Mouse (Mus musculus) CH12.LX (cell line): ENCODE measurements around the gene G2e3. TPM values are rescaled to one million over a fixed set of nuclear protein-coding genes. Genes with fewer than 3 reads are reported as not detected.

Experiments used
- DNase-seq: peaks from one replicate; pipeline ENCODE4 v3.0.0-alpha.2; 2013; ENCODE audit errors: extremely low read depth
- H3K27ac ChIP-seq: 2 replicates; pipeline ENCODE4 v1.5.1; 2012; ENCODE audit warnings: low read depth, mild to moderate bottlenecking, control low read depth, moderate library complexity; ENCODE audit not compliant: insufficient read depth
- H3K27me3 ChIP-seq: replicated peaks from 2 replicates; pipeline ENCODE3; 2012; ENCODE audit warnings: inconsistent platforms
- H3K36me3 ChIP-seq, 2 experiments: replicated peaks in 1 of 2; 2 replicates each; pipeline versions ENCODE3 to v1.6.1; 2012; ENCODE audit warnings: inconsistent platforms in 1 of 2, low read length in 1 of 2, mild to moderate bottlenecking in 1 of 2, mixed read lengths in 1 of 2, moderate library complexity in 1 of 2; ENCODE audit not compliant: control insufficient read depth in 1 of 2, insufficient read depth in 1 of 2
- H3K4me1 ChIP-seq, 2 experiments: 2 replicates each; pipeline ENCODE4 v1.6.1; 2012; ENCODE audit warnings: inconsistent platforms in 1 of 2, moderate library complexity in 1 of 2; ENCODE audit not compliant: insufficient read depth in 2 of 2, control insufficient read depth in 1 of 2
- H3K4me2 ChIP-seq: 2 replicates; pipeline ENCODE4 v1.6.1; 2012; ENCODE audit warnings: low read depth, mild to moderate bottlenecking, control low read depth; ENCODE audit not compliant: poor library complexity, insufficient read depth, severe bottlenecking
- H3K4me3 ChIP-seq, 3 experiments: fragments of 150-350 bp in 1 of 3; sonication (generic) in 1 of 3; replicated peaks in 1 of 3; 2 replicates each; pipeline versions ENCODE3 to v1.5.1; 2011 to 2012; ENCODE audit warnings: low read depth in 2 of 3, low read length in 2 of 3, mild to moderate bottlenecking in 2 of 3, moderate library complexity in 2 of 3, control low read depth in 1 of 3, improper control_type of control experiment in 1 of 3, inconsistent platforms in 1 of 3, mixed read lengths in 1 of 3; ENCODE audit not compliant: poor library complexity in 1 of 3
- H3K79me2 ChIP-seq: replicated peaks from 2 replicates; pipeline ENCODE4 v1.6.1; 2012; ENCODE audit warnings: mild to moderate bottlenecking, moderate library complexity; ENCODE audit not compliant: control insufficient read depth, poor library complexity, insufficient read depth, severe bottlenecking; ENCODE audit errors: extremely low read depth
- H3K9ac ChIP-seq: 2 replicates; pipeline ENCODE4 v1.6.1; 2012; ENCODE audit warnings: low read depth, mild to moderate bottlenecking, control low read depth, moderate library complexity; ENCODE audit not compliant: insufficient read depth
- H3K9me3 ChIP-seq: replicated peaks from 2 replicates; pipeline ENCODE3; 2012; ENCODE audit warnings: low read length, inconsistent platforms, mixed read lengths
- BHLHE40 ChIP-seq: IDR thresholded peaks from 2 replicates; pipeline ENCODE4 v1.6.1; 2011; ENCODE audit warnings: mild to moderate bottlenecking, low read depth, low read length, improper control_type of control experiment
- CHD2 ChIP-seq: IDR thresholded peaks from 2 replicates; pipeline ENCODE4 v1.6.1; 2011; ENCODE audit warnings: low read length, improper control_type of control experiment
- CTCF ChIP-seq, 2 experiments: IDR thresholded peaks in 1 of 2; conservative IDR thresholded peaks in 1 of 2; 2 replicates each; pipeline ENCODE4 v1.5.1; 2011 to 2012; ENCODE audit warnings: low read depth in 2 of 2, low read length in 2 of 2, improper control_type of control experiment in 1 of 2, inconsistent platforms in 1 of 2, mild to moderate bottlenecking in 1 of 2, moderate library complexity in 1 of 2
- E2F4 ChIP-seq: IDR thresholded peaks from 2 replicates; pipeline ENCODE4 v1.6.1; 2011; ENCODE audit warnings: low read depth, low read length, improper control_type of control experiment; ENCODE audit not compliant: insufficient replicate concordance
- EP300 ChIP-seq: IDR thresholded peaks from 2 replicates; pipeline ENCODE4 v1.6.1; 2011; ENCODE audit warnings: low read length, improper control_type of control experiment
- ETS1 ChIP-seq: conservative IDR thresholded peaks from 2 replicates; pipeline ENCODE4 v1.6.1; 2012; ENCODE audit warnings: low read depth, mild to moderate bottlenecking, inconsistent platforms, low read length, improper control_type of control experiment, moderate library complexity
- GABPA ChIP-seq: IDR thresholded peaks from 2 replicates; pipeline ENCODE4 v1.6.1; 2012; ENCODE audit warnings: low read depth, low read length, improper control_type of control experiment, inconsistent platforms; ENCODE audit not compliant: insufficient replicate concordance
- HCFC1 ChIP-seq: IDR thresholded peaks from 2 replicates; pipeline ENCODE4 v1.6.1; 2012; ENCODE audit warnings: low read depth, mild to moderate bottlenecking, inconsistent platforms, low read length, improper control_type of control experiment
- IRF4 ChIP-seq: IDR thresholded peaks from 2 replicates; pipeline ENCODE4 v1.6.1; 2014; ENCODE audit warnings: low read depth, mild to moderate bottlenecking, inconsistent platforms, low read length, improper control_type of control experiment
- MAX ChIP-seq: IDR thresholded peaks from 2 replicates; pipeline ENCODE4 v1.6.1; 2011; ENCODE audit warnings: low read length, improper control_type of control experiment
- MAZ ChIP-seq: IDR thresholded peaks from 2 replicates; pipeline ENCODE4 v1.6.1; 2012; ENCODE audit warnings: low read depth, mild to moderate bottlenecking, inconsistent platforms, low read length, improper control_type of control experiment, moderate library complexity
- MYC ChIP-seq: IDR thresholded peaks from 2 replicates; pipeline ENCODE4 v1.6.1; 2011; ENCODE audit warnings: low read depth, mild to moderate bottlenecking, improper control_type of control experiment, low read length
- NELFE ChIP-seq: IDR thresholded peaks from 2 replicates; pipeline ENCODE4 v1.6.1; 2011; ENCODE audit warnings: low read depth, low read length, improper control_type of control experiment
- PAX5 ChIP-seq: IDR thresholded peaks from 2 replicates; pipeline ENCODE4 v1.6.1; 2012; ENCODE audit warnings: low read length, inconsistent platforms, mixed read lengths
- RAD21 ChIP-seq: IDR thresholded peaks from 2 replicates; pipeline ENCODE4 v1.6.1; 2011; ENCODE audit warnings: low read depth, mild to moderate bottlenecking, low read length, improper control_type of control experiment, moderate library complexity
- RCOR1 ChIP-seq: conservative IDR thresholded peaks from 2 replicates; pipeline ENCODE4 v1.6.1; 2012; ENCODE audit warnings: low read depth, mild to moderate bottlenecking, inconsistent platforms, low read length, improper control_type of control experiment
- SIN3A ChIP-seq: IDR thresholded peaks from 2 replicates; pipeline ENCODE4 v1.6.1; 2012; ENCODE audit warnings: low read length, improper control_type of control experiment, inconsistent platforms
- TBP ChIP-seq: conservative IDR thresholded peaks from 2 replicates; pipeline ENCODE4 v1.6.1; 2011; ENCODE audit warnings: low read depth, low read length, improper control_type of control experiment
- TCF12 ChIP-seq: IDR thresholded peaks from 2 replicates; pipeline ENCODE4 v1.6.1; 2014; ENCODE audit warnings: low read depth, mild to moderate bottlenecking, inconsistent platforms, low read length, improper control_type of control experiment
- USF1 ChIP-seq: IDR thresholded peaks from 2 replicates; pipeline ENCODE4 v1.6.1; 2014; ENCODE audit warnings: low read depth, mild to moderate bottlenecking, inconsistent platforms, low read length, improper control_type of control experiment
- ZC3H11A ChIP-seq: IDR thresholded peaks from 2 replicates; pipeline ENCODE4 v1.6.1; 2012; ENCODE audit warnings: low read depth, mild to moderate bottlenecking, inconsistent platforms, low read length, improper control_type of control experiment
- ZNF384 ChIP-seq: IDR thresholded peaks from 2 replicates; pipeline ENCODE4 v1.6.1; 2012; ENCODE audit warnings: low read depth, low read length, improper control_type of control experiment, inconsistent platforms
- dilution Hi-C: fragments of 300-500 bp; cut with MboI; formaldehyde crosslinking; loops from 2 replicates; pipeline ENCODE4 v1.14.3; 2020; ENCODE audit warnings: low sequenced_read_pairs; ENCODE audit not compliant: extremely low pct_unique_long_range_greater_than_20kb, extremely low pct_ligation_motif_present
- in situ Hi-C: fragments of 300-500 bp; cut with MboI; formaldehyde crosslinking; loops from 3 replicates; pipeline ENCODE4 v1.14.3; 2019; ENCODE audit warnings: low sequenced_read_pairs, low pct_ligation_motif_present, low pct_unique_long_range_greater_than_20kb, mixed read lengths
- polyA plus RNA-seq: library from polyadenylated mRNA; unstranded; fragments of >175 nt; gene quantifications from 2 replicates; pipeline ENCODE4 v1.2.1, GENCODE M21; 2012; ENCODE audit warnings: low read depth; ENCODE audit not compliant: insufficient read length
- total RNA-seq, 2 experiments: library from RNA; depleted of rRNA; stranded (reverse); fragments of 300-350 nt in 1 of 2; fragments of >200 nt in 1 of 2; gene quantifications; 2 replicates each; pipeline ENCODE4 v1.2.3; 2012 to 2014

The G2e3 gene
- total and polyA plus RNA-seq, 3 experiments: 13.7 to 33.3 (median 15.2) TPM

GRCm38 (mm10) chr12:51323604-51324003, 24.3 kb upstream of the G2e3 start:
- Histone ChIP-seq H3K4me1 (0 out of 4 replicates have a peak, but pooled peaks cover 0 to 2% of the 10 kb centered on the region in 2 experiments), H3K79me2 (no peaks in the 10 kb centered on the region), H3K9ac (no peak overlapping the region), H3K4me2 (no peak overlapping the region), H3K36me3 (no peaks in the 10 kb centered on the region), H3K27me3 (no peaks in the 10 kb centered on the region), H3K27ac (no peak overlapping the region), H3K9me3 (no peaks in the 10 kb centered on the region), H3K4me3 (no peak overlapping the region)
- dilution Hi-C loops: no loop called here
- DNase-seq: no peak
- TF ChIP-seq TCF12 (no peak), EP300 (no peak), CTCF (conservative IDR thresholded peaks at IDR 0.05 in 1 of 2, IDR thresholded peaks at IDR 0.05 in 1 of 2; ENCODE audit: low read depth in 2 of 2, low read length in 2 of 2) (peak in 1 of 2 experiments; percentile 36; a peak in 2 of 4 replicates), NELFE (no peak), RAD21 (peak; percentile 23), RCOR1 (no peak), IRF4 (no peak)
- in situ Hi-C loops: no loop called here

GRCm38 (mm10) chr12:51326819-51327218, 21.0 kb upstream of the G2e3 start:
- Histone ChIP-seq H3K36me3 (no peaks in the 10 kb centered on the region), H3K9me3 (no peaks in the 10 kb centered on the region), H3K4me1 (0 out of 4 replicates have a peak, but pooled peaks cover 0 to 2% of the 10 kb centered on the region in 2 experiments), H3K4me2 (no peak overlapping the region), H3K9ac (no peak overlapping the region), H3K79me2 (no peaks in the 10 kb centered on the region), H3K27me3 (no peaks in the 10 kb centered on the region), H3K27ac (no peak overlapping the region), H3K4me3 (no peak overlapping the region)
- TF ChIP-seq NELFE (no peak), SIN3A (no peak), MAX (no peak), MYC (no peak), ETS1 (no peak), CHD2 (no peak), BHLHE40 (no peak), E2F4 (no peak), PAX5 (no peak), TBP (no peak), CTCF (conservative IDR thresholded peaks at IDR 0.05 in 1 of 2, IDR thresholded peaks at IDR 0.05 in 1 of 2; ENCODE audit: low read depth in 2 of 2, low read length in 2 of 2) (no peak), ZNF384 (no peak), MAZ (no peak), USF1 (no peak), HCFC1 (no peak), ZC3H11A (no peak), GABPA (no peak)
- in situ Hi-C loops: no loop called here
- dilution Hi-C loops: no loop called here
- no peak for DNase-seq
